Mouse (Mus musculus) G1E (cell line): Measurements from ENCODE around the gene Caln1. TPM values are rescaled to one million over a fixed set of nuclear protein-coding genes. Genes with fewer than 3 reads are reported as not detected.

Experiments
- ATAC-seq: 2 replicates; pipeline ENCODE4 v1.8.0; 2016; ENCODE audit warnings: mild to moderate bottlenecking; ENCODE audit not compliant: insufficient number of reproducible peaks, poor library complexity, low FRiP score, severe bottlenecking; ENCODE audit errors: extremely low read depth
- DNase-seq: peaks from one replicate; pipeline ENCODE4 v3.0.0; 2012; ENCODE audit warnings: low spot score
- H3K27me3 ChIP-seq: 2 replicates; pipeline ENCODE4 v1.6.1; 2012; ENCODE audit warnings: mild to moderate bottlenecking, low read length, inconsistent platforms; ENCODE audit not compliant: insufficient read depth
- H3K36me3 ChIP-seq: replicated peaks from 2 replicates; pipeline ENCODE3; 2012; ENCODE audit warnings: mild to moderate bottlenecking, inconsistent platforms
- H3K4me1 ChIP-seq: 2 replicates; pipeline ENCODE4 v1.6.1; 2012; ENCODE audit warnings: low read depth, low read length, inconsistent platforms, mixed read lengths; ENCODE audit not compliant: insufficient read depth
- H3K4me3 ChIP-seq: 2 replicates; pipeline ENCODE4 v1.5.1; 2012; ENCODE audit warnings: low read depth, mild to moderate bottlenecking, inconsistent platforms, low read length, moderate library complexity, mixed read lengths
- H3K9me3 ChIP-seq: replicated peaks from 2 replicates; pipeline ENCODE4 v1.6.1; 2012; ENCODE audit warnings: inconsistent platforms
- CTCF ChIP-seq: IDR thresholded peaks from 2 replicates; pipeline ENCODE4 v1.5.1; 2012; ENCODE audit warnings: low read depth, low read length, inconsistent platforms, mixed read lengths
- GATA1 ChIP-seq: IDR thresholded peaks from 2 replicates; pipeline ENCODE4 v1.6.1; 2012; ENCODE audit warnings: borderline replicate concordance, low read length, inconsistent platforms, mixed read lengths
- GATA2 ChIP-seq: IDR thresholded peaks from 2 replicates; pipeline ENCODE4 v1.6.1; 2012; ENCODE audit warnings: low read depth, low read length, inconsistent platforms, borderline replicate concordance
- POLR2AphosphoS5 ChIP-seq: IDR thresholded peaks from 2 replicates; pipeline ENCODE4 v1.6.1; 2012; ENCODE audit warnings: low read depth, low read length, inconsistent platforms; ENCODE audit not compliant: insufficient replicate concordance
- TAL1 ChIP-seq: conservative IDR thresholded peaks from 2 replicates; pipeline ENCODE4 v1.6.1; 2012; ENCODE audit warnings: low read depth, low read length, inconsistent platforms, mixed read lengths
- polyA plus RNA-seq: library from polyadenylated mRNA; stranded (reverse); fragments of >175 nt; gene quantifications from 2 replicates; pipeline ENCODE4 v1.2.3, GENCODE M21; 2012
- total RNA-seq, 2 experiments: library from RNA; stranded (forward) in 1 of 2; stranded (reverse) in 1 of 2; fragments of 200-1000 nt in 1 of 2; fragments of >200 nt in 1 of 2; fragmentation: Nextera tagmentation in 1 of 2; gene quantifications; 2 replicates each; pipeline ENCODE4 v1.2.3; 2014 to 2017

Caln1 gene
- total and polyA plus RNA-seq, 3 experiments = 0.11 TPM; not detected in 2

GRCm38 (mm10) chr5:130472209-130472608 lies 103.0 kb downstream of the Caln1 start:
- Histone ChIP-seq H3K9me3 (peaks cover 57% of the 10 kb centered on the region), H3K27me3 (no peaks in the 10 kb centered on the region), H3K4me1 (no peaks in the 10 kb centered on the region), H3K4me3 (no peak overlapping the region), H3K36me3 (no peaks in the 10 kb centered on the region)
- no peak for TF ChIP-seq GATA1
- no peak for TF ChIP-seq POLR2AphosphoS5
- no peak for TF ChIP-seq CTCF
- no peak for TF ChIP-seq GATA2
- no peak for TF ChIP-seq TAL1
- ATAC-seq = no peak
- DNase-seq = no peak

- DNase-seq = no peak
- TF ChIP-seq CTCF (no peak), TAL1 (no peak), GATA2 (no peak), POLR2AphosphoS5 (no peak), GATA1 (no peak)
- Histone ChIP-seq H3K27me3 (no peaks in the 10 kb centered on the region), H3K4me1 (no peaks in the 10 kb centered on the region), H3K4me3 (no peak overlapping the region), H3K9me3 (peaks cover 59% of the 10 kb centered on the region), H3K36me3 (no peaks in the 10 kb centered on the region)
- ATAC-seq = no peak
Measured at GRCm38 (mm10) chr5:130474876-130475275, 105.6 kb downstream of the Caln1 start.

- Histone ChIP-seq H3K4me1 (no peaks in the 10 kb centered on the region), H3K4me3 (no peak overlapping the region), H3K36me3 (no peaks in the 10 kb centered on the region), H3K27me3 (no peaks in the 10 kb centered on the region), H3K9me3 (peaks cover 52% of the 10 kb centered on the region)
- ATAC-seq (no peak), DNase-seq (no peak)
- TF ChIP-seq POLR2AphosphoS5 = no peak
- no peak for TF ChIP-seq CTCF
Measured at GRCm38 (mm10) chr5:130476741-130477140, 107.5 kb downstream of the Caln1 start.

GRCm38 (mm10) chr5:130480290-130480689 lies 111.0 kb downstream of the Caln1 start:
- TF ChIP-seq CTCF = no peak
- no peak for TF ChIP-seq GATA1
- no peak for TF ChIP-seq TAL1
- no peak for TF ChIP-seq POLR2AphosphoS5
- no peak for TF ChIP-seq GATA2
- no peak for ATAC-seq
- H3K4me3 ChIP-seq = no peak overlapping the region
- H3K27me3 ChIP-seq = no peaks in the 10 kb centered on the region
- H3K9me3 ChIP-seq = peaks cover 32% of the 10 kb centered on the region
- no peak for DNase-seq
- H3K4me1 ChIP-seq = no peaks in the 10 kb centered on the region
- no peaks in the 10 kb centered on the region for H3K36me3 ChIP-seq

GRCm38 (mm10) chr5:130491471-130491870 lies 122.2 kb downstream of the Caln1 start:
- Histone ChIP-seq H3K36me3 (no peaks in the 10 kb centered on the region), H3K9me3 (peaks cover 9% of the 10 kb centered on the region), H3K27me3 (no peaks in the 10 kb centered on the region), H3K4me1 (no peaks in the 10 kb centered on the region), H3K4me3 (no peak overlapping the region)
- TF ChIP-seq CTCF = no peak
- TF ChIP-seq TAL1 = no peak
- no peak for TF ChIP-seq GATA2
- TF ChIP-seq POLR2AphosphoS5 = no peak
- no peak for TF ChIP-seq GATA1
- DNase-seq (no peak), ATAC-seq (no peak)

- ATAC-seq (no peak), DNase-seq (no peak)
- H3K4me3 ChIP-seq = no peak overlapping the region
- H3K9me3 ChIP-seq = peaks cover 9% of the 10 kb centered on the region
- H3K27me3 ChIP-seq = no peaks in the 10 kb centered on the region
- H3K4me1 ChIP-seq = no peaks in the 10 kb centered on the region
- TF ChIP-seq TAL1 (no peak), GATA2 (no peak), POLR2AphosphoS5 (no peak), GATA1 (no peak), CTCF (no peak)
- no peaks in the 10 kb centered on the region for H3K36me3 ChIP-seq
Measured at GRCm38 (mm10) chr5:130492305-130492704, 123.0 kb downstream of the Caln1 start.

GRCm38 (mm10) chr5:130502541-130502940 lies 133.3 kb downstream of the Caln1 start:
- no peak for ATAC-seq

More at GRCm38 (mm10) chr5:130502541-130502940, 133.3 kb downstream of the Caln1 start:
- H3K9me3 ChIP-seq = peaks cover 49% of the 10 kb centered on the region
- DNase-seq = no peak
- H3K4me3 ChIP-seq = no peak overlapping the region
- H3K27me3 ChIP-seq = no peaks in the 10 kb centered on the region
- no peaks in the 10 kb centered on the region for H3K4me1 ChIP-seq
- no peaks in the 10 kb centered on the region for H3K36me3 ChIP-seq
- TF ChIP-seq GATA2 (no peak), GATA1 (no peak), POLR2AphosphoS5 (no peak), TAL1 (no peak), CTCF (no peak)
